Mouse (Mus musculus) ovary, postnatal 36 days (tissue): ENCODE data around the gene Olfr1076.
"Not testable (repeated sequence)": the region's sequence is repeated elsewhere in the genome, so short reads cannot be mapped to it uniquely, and the experiment has no call there.

Source experiments
- DNase-seq: peaks from one replicate; pipeline ENCODE4 v3.0.0; 2022; ENCODE audit warnings: low spot score, mixed read lengths

Olfr1076 gene

GRCm38 (mm10) chr2:86508161-86508560 is at the start of gene Olfr1076:
TSS of gene Olfr1076 (plus strand) at chr2:86508461.
- DNase-seq: no peak

GRCm38 (mm10) chr2:86460434-86460833 is 47.8 kb upstream of the Olfr1076 start:
- DNase-seq: no peak

- peak; percentile 30 for DNase-seq
Observed at GRCm38 (mm10) chr2:86464442-86465109, 43.7 kb upstream of the Olfr1076 start.

- no peak for DNase-seq
Observed at GRCm38 (mm10) chr2:86487286-86487685, 21.0 kb upstream of the Olfr1076 start, which contains the start of gene Olfr228. TSS of gene Olfr228 (minus strand) at chr2:86487386.

GRCm38 (mm10) chr2:86530991-86531390 is 22.7 kb downstream of the Olfr1076 start:
- no peak for DNase-seq

- DNase-seq: no peak
Observed at GRCm38 (mm10) chr2:86542380-86542779, 34.1 kb downstream of the Olfr1076 start, which contains the start of gene Olfr1079. TSS of gene Olfr1079 (minus strand) at chr2:86542480.

GRCm38 (mm10) chr2:86558135-86558534 is 49.9 kb downstream of the Olfr1076 start, which contains the start of gene Olfr1080:
TSS of gene Olfr1080 (minus strand) at chr2:86558235.
- DNase-seq: not testable (repeated sequence)
